Mouse (Mus musculus) E14TG2a.4 (cell line): Measurements from ENCODE around the gene Cd4.

ENCODE experiments used
- CTCF ChIP-seq: conservative IDR thresholded peaks from 2 replicates; pipeline ENCODE4 v1.5.1; 2014; ENCODE audit warnings: low read length
- NANOG ChIP-seq: IDR thresholded peaks from 2 replicates; pipeline ENCODE4 v1.6.1; 2014; ENCODE audit warnings: borderline replicate concordance, low read length, mixed read lengths
- POU5F1 ChIP-seq: IDR thresholded peaks from 2 replicates; pipeline ENCODE4 v1.6.1; 2014; ENCODE audit warnings: low read length, borderline replicate concordance

DNA sequence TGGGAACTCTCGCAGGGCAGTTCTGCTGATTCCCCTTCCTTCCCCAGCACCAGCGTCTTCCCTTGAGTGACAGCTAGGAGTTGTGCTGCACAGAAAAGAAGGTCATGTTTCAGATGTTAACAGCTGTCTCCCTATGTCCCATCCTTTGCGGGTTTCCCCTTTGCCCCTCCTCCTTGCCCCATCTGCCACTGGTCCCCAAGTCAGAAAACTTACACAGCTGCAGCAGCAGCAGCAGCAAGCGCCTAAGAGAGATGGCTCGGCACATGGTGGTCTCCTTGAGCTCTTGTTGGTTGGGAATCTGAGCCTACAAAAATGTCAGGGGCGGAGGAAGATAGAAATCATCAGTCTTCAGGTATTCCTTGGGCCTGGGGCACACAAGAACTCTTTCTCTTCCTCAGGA, 8.6 kb downstream of the Cd4 start:
- no peak for TF ChIP-seq CTCF
- no peak for TF ChIP-seq NANOG
- no peak for TF ChIP-seq POU5F1
